Mouse (Mus musculus): Measurements from ENCODE around the gene Dbp.
A peak's percentile ranks its signal among the peaks of the same experiment; 100 is the strongest.

- no peak for TF ChIP-seq MAFK (IDR thresholded peaks at IDR 0.05; ENCODE audit: insufficient read depth, low read depth, low read length)
- no peak for TF ChIP-seq ZC3H11A (IDR thresholded peaks at IDR 0.05; ENCODE audit: borderline replicate concordance, low read depth, low read length)
- TF ChIP-seq CHD2 (IDR thresholded peaks at IDR 0.05; ENCODE audit: low read depth, low read length), result peak; percentile 52; the same call in 1 of the 2 replicates
- TF ChIP-seq HCFC1 (IDR thresholded peaks at IDR 0.05; ENCODE audit: borderline replicate concordance, insufficient read depth, low read length), result no peak
- no peak for TF ChIP-seq ZNF384 (IDR thresholded peaks at IDR 0.05; ENCODE audit: low read depth, low read length)
Measured at GRCm38 (mm10) chr7:45720413-45721233, 15.7 kb downstream of the Dbp start, which contains the start of gene Fam83e.

All from ES-E14 (cell line).